8 mouse cellular contexts compared by ENCODE assay signal in genomic region chr16:11253898-11254722, GRCm38 (mm10). TPM values are rescaled to one million over a fixed set of nuclear protein-coding genes. Genes with fewer than 3 reads are reported as not detected.
DNase-seq lines count a peak whose midpoint lies in the region; ATAC-seq and TF ChIP-seq lines count a peak whose summit lies in the region.

Gspt1 (minus strand) TSS chr16:11254325.

- peak; percentile 99 for DNase-seq in CH12.LX (ENCODE audit: extremely low read depth)
- DNase-seq in c-Kit-positive CD71-positive TER-119-negative erythroid progenitor cells, embryonic 14.5 days (ENCODE audit: low read depth): peak; percentile 98
- peak; percentile 98 for DNase-seq in forebrain, embryonic 11.5 days (ENCODE audit: low spot score)
- peak; percentile 98 to 99 for DNase-seq in kidney, postnatal 36 days
- DNase-seq in telencephalon, adult 2 months (ENCODE audit: low read depth, low spot score): peak; percentile 100

- in situ Hi-C loops in CH12.LX (cut with MboI; ENCODE audit: low pct_ligation_motif_present, low pct_unique_long_range_greater_than_20kb, low sequenced_read_pairs): no loop called here

- H3K79me2 ChIP-seq in CH12.LX (replicated peaks; ENCODE audit: control insufficient read depth, extremely low read depth, insufficient read depth, poor library complexity, severe bottlenecking): peaks cover 47% of the 10 kb centered on the region

- TF ChIP-seq RAD21 in CH12.LX (IDR thresholded peaks at IDR 0.05; ENCODE audit: low read depth, low read length): no peak

- TF ChIP-seq CTCF in CH12.LX (conservative IDR thresholded peaks at IDR 0.05 in 1 of 2, IDR thresholded peaks at IDR 0.05 in 1 of 2; ENCODE audit: low read depth in 2 of 2, low read length in 2 of 2): 0 out of 4 replicates have a peak, but pooled peaks of 1 of the 2 experiments have one; percentile 30

- H3K9me3 ChIP-seq in CH12.LX (replicated peaks; ENCODE audit: low read length): no peaks in the 10 kb centered on the region
- H3K9me3 ChIP-seq in forebrain, embryonic 11.5 days (ENCODE audit: control insufficient read depth, low read length): no peaks in the 10 kb centered on the region
- H3K9me3 ChIP-seq in heart, embryonic 16.5 days (replicated peaks; ENCODE audit: control insufficient read depth, low read length): no peaks in the 10 kb centered on the region
- no peaks in the 10 kb centered on the region for H3K9me3 ChIP-seq in liver, embryonic 15.5 days (replicated peaks)
- no peaks in the 10 kb centered on the region for H3K9me3 ChIP-seq in neural tube, embryonic 12.5 days

- WGBS in forebrain, embryonic 11.5 days: 0% methylated on average over 68 of the region's 76 CpGs
- WGBS in heart, embryonic 16.5 days: under 1% methylated on average over 73 of the region's 76 CpGs
- WGBS in liver, embryonic 15.5 days (ENCODE audit: insufficient replicate concordance): under 1% methylated on average over 72 of the region's 76 CpGs
- WGBS in neural tube, embryonic 12.5 days: under 1% methylated on average over 75 of the region's 76 CpGs

- dilution Hi-C loops in CH12.LX (cut with MboI; ENCODE audit: extremely low pct_ligation_motif_present, extremely low pct_unique_long_range_greater_than_20kb, low sequenced_read_pairs): no loop called here

- TF ChIP-seq EP300 in CH12.LX (IDR thresholded peaks at IDR 0.05; ENCODE audit: low read length): no peak

- H3K9ac ChIP-seq in CH12.LX (ENCODE audit: insufficient read depth, low read depth): peak within 1 kb of the TSS; percentile 95
- peak within 1 kb of the TSS; percentile 95 for H3K9ac ChIP-seq in forebrain, embryonic 11.5 days (ENCODE audit: low read length)
- H3K9ac ChIP-seq in heart, embryonic 16.5 days (ENCODE audit: low read length): peak within 1 kb of the TSS; percentile 98
- H3K9ac ChIP-seq in liver, embryonic 15.5 days: peak within 1 kb of the TSS; percentile 94
- H3K9ac ChIP-seq in neural tube, embryonic 12.5 days: peak within 1 kb of the TSS; percentile 96

- ATAC-seq in forebrain, embryonic 11.5 days (replicated peaks; ENCODE audit: low FRiP score): peak; percentile 97
- peak; percentile 98 for ATAC-seq in heart, embryonic 16.5 days (replicated peaks; ENCODE audit: extremely low read depth, insufficient read depth, low FRiP score)
- peak; percentile 95 for ATAC-seq in liver, embryonic 15.5 days (ENCODE audit: insufficient read depth)
- peak; percentile 99 for ATAC-seq in neural tube, embryonic 12.5 days (ENCODE audit: low FRiP score, low read depth)

- H3K4me3 ChIP-seq in CH12.LX (replicated peaks in 1 of 3; ENCODE audit: low read depth in 2 of 3, low read length in 2 of 3, poor library complexity in 1 of 3): peak within 1 kb of the TSS; percentile 72 to 100 (median 91)
- H3K4me3 ChIP-seq in forebrain, embryonic 11.5 days (ENCODE audit: low read depth, low read length): peak within 1 kb of the TSS; percentile 100
- peak within 1 kb of the TSS; percentile 99 for H3K4me3 ChIP-seq in heart, embryonic 16.5 days (ENCODE audit: low read length)
- H3K4me3 ChIP-seq in liver, embryonic 15.5 days (replicated peaks): peak within 1 kb of the TSS; percentile 96
- H3K4me3 ChIP-seq in neural tube, embryonic 12.5 days: peak within 1 kb of the TSS; percentile 99

- H3K27me3 ChIP-seq in CH12.LX (replicated peaks): no peaks in the 10 kb centered on the region
- no peaks in the 10 kb centered on the region for H3K27me3 ChIP-seq in forebrain, embryonic 11.5 days (ENCODE audit: control insufficient read depth, insufficient read depth, low read length)
- no peaks in the 10 kb centered on the region for H3K27me3 ChIP-seq in heart, embryonic 16.5 days (ENCODE audit: control insufficient read depth, insufficient read depth, low read length)
- H3K27me3 ChIP-seq in liver, embryonic 15.5 days: no peaks in the 10 kb centered on the region
- H3K27me3 ChIP-seq in neural tube, embryonic 12.5 days (replicated peaks): no peaks in the 10 kb centered on the region

- H3K4me1 ChIP-seq in CH12.LX (ENCODE audit: control insufficient read depth in 1 of 2, insufficient read depth in 2 of 2): peaks cover 0 to 29% of the 10 kb centered on the region in 2 experiments; a peak in 2 of 4 replicates
- H3K4me1 ChIP-seq in forebrain, embryonic 11.5 days (replicated peaks; ENCODE audit: control insufficient read depth, insufficient read depth, low read length): peaks cover 6% of the 10 kb centered on the region; the same call in 1 of the 2 replicates
- H3K4me1 ChIP-seq in heart, embryonic 16.5 days (ENCODE audit: control insufficient read depth, insufficient read depth, low read length): peaks cover 11% of the 10 kb centered on the region
- peaks cover 20% of the 10 kb centered on the region for H3K4me1 ChIP-seq in liver, embryonic 15.5 days (replicated peaks)
- H3K4me1 ChIP-seq in neural tube, embryonic 12.5 days: peaks cover 11% of the 10 kb centered on the region

- peak within 1 kb of the TSS; percentile 92 for H3K4me2 ChIP-seq in CH12.LX (ENCODE audit: insufficient read depth, low read depth, poor library complexity, severe bottlenecking)
- peak within 1 kb of the TSS; percentile 74 for H3K4me2 ChIP-seq in forebrain, embryonic 11.5 days (ENCODE audit: low read depth, low read length, severe bottlenecking)
- peak within 1 kb of the TSS; percentile 80 for H3K4me2 ChIP-seq in heart, embryonic 16.5 days (ENCODE audit: low read depth, low read length)
- H3K4me2 ChIP-seq in liver, embryonic 15.5 days: peak within 1 kb of the TSS; percentile 92
- H3K4me2 ChIP-seq in neural tube, embryonic 12.5 days (replicated peaks): peak within 1 kb of the TSS; percentile 86

- H3K36me3 ChIP-seq in CH12.LX (replicated peaks in 1 of 2; ENCODE audit: control insufficient read depth in 1 of 2, insufficient read depth in 1 of 2, low read length in 1 of 2): peaks cover 4 to 22% of the 10 kb centered on the region in 2 experiments
- no peaks in the 10 kb centered on the region for H3K36me3 ChIP-seq in forebrain, embryonic 11.5 days (ENCODE audit: control insufficient read depth, insufficient read depth, low read length)
- no peaks in the 10 kb centered on the region for H3K36me3 ChIP-seq in heart, embryonic 16.5 days (ENCODE audit: control insufficient read depth, insufficient read depth)
- H3K36me3 ChIP-seq in liver, embryonic 15.5 days (replicated peaks): peaks cover 7% of the 10 kb centered on the region; the same call in 1 of the 2 replicates
- no peaks in the 10 kb centered on the region for H3K36me3 ChIP-seq in neural tube, embryonic 12.5 days

- peak within 1 kb of the TSS; percentile 70 for H3K27ac ChIP-seq in CH12.LX (ENCODE audit: insufficient read depth, low read depth)
- peak within 1 kb of the TSS; percentile 89 for H3K27ac ChIP-seq in forebrain, embryonic 11.5 days (ENCODE audit: low read depth, low read length)
- H3K27ac ChIP-seq in heart, embryonic 16.5 days (ENCODE audit: low read length): peak within 1 kb of the TSS; percentile 94
- peak within 1 kb of the TSS; percentile 91 for H3K27ac ChIP-seq in liver, embryonic 15.5 days (replicated peaks)
- H3K27ac ChIP-seq in neural tube, embryonic 12.5 days: peak within 1 kb of the TSS; percentile 86

- TF ChIP-seq POLR2A in CH12.LX (IDR thresholded peaks at IDR 0.05; ENCODE audit: low read depth, low read length): peak; percentile 99

TF ChIP-seq in CH12.LX, 34 proteins besides CTCF, POLR2A, EP300 and RAD21 (continues in another document):
- TF ChIP-seq E2F4 (IDR thresholded peaks at IDR 0.05; ENCODE audit: insufficient replicate concordance, low read depth, low read length) (no peak), MAZ (IDR thresholded peaks at IDR 0.05; ENCODE audit: low read depth, low read length) (peak; percentile 98), GABPA (IDR thresholded peaks at IDR 0.05; ENCODE audit: insufficient replicate concordance, low read depth, low read length) (peak; percentile 98; the same call in 1 of the 2 replicates), CHD2 (IDR thresholded peaks at IDR 0.05; ENCODE audit: low read length) (peak; percentile 96), TBP (conservative IDR thresholded peaks at IDR 0.05; ENCODE audit: low read depth, low read length) (peak; percentile 93), MYC (IDR thresholded peaks at IDR 0.05; ENCODE audit: low read depth, low read length) (peak; percentile 91), JUN (IDR thresholded peaks at IDR 0.05; ENCODE audit: insufficient read depth, low read depth, low read length) (no peak), SMC3 (IDR thresholded peaks at IDR 0.05; ENCODE audit: low read depth, low read length) (no peak), MEF2A (IDR thresholded peaks at IDR 0.05; ENCODE audit: borderline replicate concordance, low read depth, low read length) (peak; percentile 80), UBTF (IDR thresholded peaks at IDR 0.05; ENCODE audit: low read depth, low read length) (peak; percentile 30; the same call in 1 of the 2 replicates), ELF1 (IDR thresholded peaks at IDR 0.05; ENCODE audit: low read depth, low read length) (peak; percentile 97), ETS1 (conservative IDR thresholded peaks at IDR 0.05; ENCODE audit: low read depth, low read length) (peak; percentile 70), MAFK (IDR thresholded peaks at IDR 0.05; ENCODE audit: insufficient replicate concordance, low read length) (no peak), ZC3H11A (IDR thresholded peaks at IDR 0.05; ENCODE audit: low read depth, low read length) (no peak), CHD1 (IDR thresholded peaks at IDR 0.05; ENCODE audit: low read depth, low read length) (no peak), PAX5 (IDR thresholded peaks at IDR 0.05; ENCODE audit: low read length) (no peak), TCF12 (IDR thresholded peaks at IDR 0.05; ENCODE audit: low read depth, low read length) (peak; percentile 98), NRF1 (IDR thresholded peaks at IDR 0.05; ENCODE audit: low read depth, low read length) (peak; percentile 62), KAT2A (IDR thresholded peaks at IDR 0.05; ENCODE audit: insufficient replicate concordance, low read length) (peak; percentile 100), ZMIZ1 (IDR thresholded peaks at IDR 0.05; ENCODE audit: low read depth, low read length) (peak; percentile 98), HCFC1 (IDR thresholded peaks at IDR 0.05; ENCODE audit: low read depth, low read length) (peak; percentile 96), POLR2AphosphoS2 (IDR thresholded peaks at IDR 0.05; ENCODE audit: low read depth, low read length) (peak; percentile 97), MXI1 (IDR thresholded peaks at IDR 0.05; ENCODE audit: low read depth, low read length) (peak; percentile 97)

RNA-seq across cellular contexts. Expression of gene Gspt1, which starts in this region (rescaled TPM):
- total RNA-seq in CH12.LX (2012; rRNA removed) (111 and 132 TPM in 2 replicates), CH12.LX (2014; rRNA removed) (147 and 151 TPM in 2 replicates)
- polyA plus RNA-seq in CH12.LX (2012; ENCODE audit: insufficient read length, low read depth): 502 and 886 TPM in 2 replicates
- polyA plus RNA-seq in forebrain, embryonic 11.5 days (2014; fragmentation: Nextera tagmentation; extraction: Ambion mirVana): 107 and 111 TPM in 2 replicates
- polyA plus RNA-seq in heart, embryonic 16.5 days (2015; fragmentation: Nextera tagmentation; extraction: Ambion mirVana): 42.6 and 45.4 TPM in 2 replicates
- polyA plus RNA-seq in liver, embryonic 15.5 days (2015; fragmentation: Nextera tagmentation; extraction: Ambion mirVana): 35.3 and 38.5 TPM in 2 replicates
- polyA plus RNA-seq in neural tube, embryonic 12.5 days (2016; fragmentation: Nextera tagmentation; extraction: Ambion mirVana): 94.5 and 101 TPM in 2 replicates

Comparison
In these comparisons a context has a peak if more than half of its experiments do, and no peak if none do; other contexts are left out.
1. Peak in every context shown above with its lines: DNase-seq, ATAC-seq, H3K4me3 ChIP-seq and H3K27ac ChIP-seq.